Mouse (Mus musculus) kidney, embryonic 16.5 days (tissue): ENCODE results near the gene Mff. TPM values are rescaled to one million over a fixed set of nuclear protein-coding genes. Genes with fewer than 3 reads are reported as not detected.
A peak's percentile ranks its signal among the peaks of the same experiment; 100 is the strongest.

Source experiments
- ATAC-seq: fragments of 200-750 bp; cut with Nextera tagmentation; 2 replicates; pipeline ENCODE4 v1.8.0; 2017; ENCODE audit warnings: moderate TSS enrichment; ENCODE audit not compliant: low FRiP score, low TSS enrichment
- H3K27ac ChIP-seq: fragments of 300-500 bp; sonication (generic); 2 replicates; pipeline ENCODE4 v1.5.1; 2014; ENCODE audit warnings: low read length
- H3K27me3 ChIP-seq: fragments of 300-500 bp; sonication (generic); 2 replicates; pipeline ENCODE4 v1.6.1; 2014; ENCODE audit warnings: low read length, control low read depth, mixed read lengths; ENCODE audit not compliant: insufficient read depth
- H3K36me3 ChIP-seq: fragments of 300-500 bp; sonication (generic); 2 replicates; pipeline ENCODE4 v1.6.1; 2014; ENCODE audit warnings: low read length, control low read depth, mixed read lengths; ENCODE audit not compliant: insufficient read depth
- H3K4me1 ChIP-seq: fragments of 300-500 bp; sonication (generic); 2 replicates; pipeline ENCODE4 v1.6.1; 2014; ENCODE audit warnings: low read length, control low read depth, mixed read lengths; ENCODE audit not compliant: insufficient read depth
- H3K4me2 ChIP-seq: fragments of 300-500 bp; sonication (generic); replicated peaks from 2 replicates; pipeline ENCODE4 v1.6.1; 2014; ENCODE audit warnings: low read depth, low read length
- H3K4me3 ChIP-seq: fragments of 300-500 bp; sonication (generic); 2 replicates; pipeline ENCODE4 v1.5.1; 2014; ENCODE audit warnings: mild to moderate bottlenecking, low read length
- H3K9ac ChIP-seq: fragments of 300-500 bp; sonication (generic); replicated peaks from 2 replicates; pipeline ENCODE4 v1.6.1; 2014; ENCODE audit warnings: low read length
- H3K9me3 ChIP-seq: fragments of 300-500 bp; sonication (generic); 2 replicates; pipeline ENCODE4 v1.6.1; 2016; ENCODE audit warnings: low read length, control low read depth
- WGBS: fragments of 180-500 bp; shearing (Covaris S2); extraction: QIAGEN DNeasy Blood & Tissue Kit; methylation state at CpG from one replicate; pipeline ENCODE4 v1.1.7; 2014; 5-methylcytosine and 5-hydroxymethylcytosine counted together
- polyA plus RNA-seq: library from polyadenylated mRNA; unstranded; fragments of >200 nt; fragmentation: Nextera tagmentation; extraction: Ambion mirVana; gene quantifications from 2 replicates; pipeline ENCODE4 v1.2.1, GENCODE M21; 2015

Gene Mff
- 217 and 253 TPM in 2 replicates for polyA plus RNA-seq

DNA sequence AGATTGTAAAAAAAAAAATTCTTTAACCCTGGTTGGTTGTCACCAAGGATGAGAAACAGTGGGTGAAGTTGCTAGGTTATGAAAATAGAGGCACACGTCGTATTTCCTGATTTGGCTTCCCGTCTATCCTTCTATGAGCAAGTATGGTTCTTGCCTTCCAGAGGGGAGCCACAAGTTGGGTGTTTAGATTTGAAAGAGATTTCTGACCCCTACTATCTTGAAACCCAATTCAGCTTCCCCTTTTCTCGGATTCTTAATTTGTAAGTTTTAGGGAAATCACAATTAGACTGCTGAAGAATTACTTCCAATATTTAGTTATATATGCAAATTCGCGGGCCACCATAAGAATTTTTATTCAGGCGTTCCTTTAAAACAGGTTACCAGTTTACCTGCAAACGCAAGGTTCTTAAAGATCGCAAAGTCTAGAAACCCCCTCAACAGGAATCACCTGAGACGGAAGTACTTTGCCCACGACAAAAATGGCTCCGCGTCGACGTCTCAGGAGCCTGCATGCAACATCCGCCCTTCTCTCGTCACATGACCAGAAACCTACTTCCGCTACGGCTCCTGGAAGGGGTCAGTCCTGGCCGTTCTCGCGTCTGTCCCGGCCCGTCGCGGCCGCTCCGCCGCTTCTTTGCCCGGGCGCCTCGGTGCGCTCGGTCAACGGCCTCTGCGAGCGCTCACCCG lies at the start of gene Mff:
TSS of gene Mff (plus strand) at position 552 of the 687 bp plus-strand sequence.
- peak; percentile 99 for ATAC-seq
- peak within 1 kb of the TSS; percentile 94 for H3K9ac ChIP-seq
- peaks cover 1% of the 10 kb centered on the region for H3K36me3 ChIP-seq
- H3K27ac ChIP-seq = peak within 1 kb of the TSS; percentile 82; the same call in 1 of the 2 replicates
- 9% methylated on average over 38 of the region's 38 CpGs for WGBS
- H3K4me1 ChIP-seq = peaks cover 12% of the 10 kb centered on the region
- H3K9me3 ChIP-seq = no peaks in the 10 kb centered on the region
- peaks cover 3% of the 10 kb centered on the region; the same call in 1 of the 2 replicates for H3K27me3 ChIP-seq
- H3K4me2 ChIP-seq = peak within 1 kb of the TSS; percentile 92
- H3K4me3 ChIP-seq = peak within 1 kb of the TSS; percentile 79

- no peak overlapping the region for H3K4me2 ChIP-seq
These were observed 38.4 kb upstream of the Mff start for GRCm38 (mm10) chr1:82686328-82686727.

GRCm38 (mm10) chr1:82686866-82687265 lies 37.8 kb upstream of the Mff start:
- WGBS = 89% methylated on average over 2 of the region's 2 CpGs
- no peaks in the 10 kb centered on the region for H3K27me3 ChIP-seq
- H3K4me2 ChIP-seq = no peak overlapping the region
- no peaks in the 10 kb centered on the region for H3K9me3 ChIP-seq
- no peak overlapping the region for H3K9ac ChIP-seq
- no peak for ATAC-seq
- no peak overlapping the region for H3K4me3 ChIP-seq
- no peaks in the 10 kb centered on the region for H3K36me3 ChIP-seq
- H3K4me1 ChIP-seq = no peaks in the 10 kb centered on the region
- no peak overlapping the region for H3K27ac ChIP-seq

More at GRCm38 (mm10) chr1:82686328-82686727, 38.4 kb upstream of the Mff start:
- Histone ChIP-seq H3K27me3 (no peaks in the 10 kb centered on the region), H3K4me1 (no peaks in the 10 kb centered on the region), H3K36me3 (no peaks in the 10 kb centered on the region), H3K9ac (no peak overlapping the region), H3K27ac (no peak overlapping the region), H3K4me3 (no peak overlapping the region), H3K9me3 (no peaks in the 10 kb centered on the region)
- 75% methylated on average over 5 of the region's 5 CpGs for WGBS
- ATAC-seq = no peak

- H3K4me3 ChIP-seq = no peak overlapping the region
- H3K27me3 ChIP-seq = no peaks in the 10 kb centered on the region
- H3K4me1 ChIP-seq = no peaks in the 10 kb centered on the region
- no peaks in the 10 kb centered on the region for H3K9me3 ChIP-seq
- no peaks in the 10 kb centered on the region for H3K36me3 ChIP-seq
- no peak overlapping the region for H3K4me2 ChIP-seq
- no peak overlapping the region for H3K27ac ChIP-seq
- no peak overlapping the region for H3K9ac ChIP-seq
- 86% methylated on average over 6 of the region's 6 CpGs for WGBS
- ATAC-seq = no peak
These were observed 36.8 kb upstream of the Mff start for GRCm38 (mm10) chr1:82687931-82688330.

DNA sequence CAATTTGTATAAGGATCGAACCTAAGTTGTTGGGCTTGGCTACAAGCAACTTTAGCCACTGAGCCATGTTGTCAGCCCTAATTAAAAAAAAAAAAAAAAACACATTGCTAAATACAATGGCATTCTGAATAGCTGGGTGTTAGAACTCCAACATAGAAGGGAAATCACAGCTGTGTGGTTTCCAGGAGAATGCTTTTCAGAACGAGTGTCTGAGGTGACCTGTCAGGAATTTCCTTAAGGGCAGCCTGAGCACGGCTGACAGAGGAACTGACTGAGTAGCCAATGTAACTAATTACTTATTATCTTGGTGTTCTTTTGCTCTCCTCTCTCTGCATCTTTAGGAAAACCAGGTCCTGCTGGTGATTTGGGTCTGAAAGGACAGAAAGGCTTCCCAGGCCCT lies 28.8 kb upstream of the Mff start:
- Histone ChIP-seq H3K27me3 (no peaks in the 10 kb centered on the region), H3K27ac (no peak overlapping the region)
- WGBS = 42% methylated on average over 3 of the region's 3 CpGs

DNA sequence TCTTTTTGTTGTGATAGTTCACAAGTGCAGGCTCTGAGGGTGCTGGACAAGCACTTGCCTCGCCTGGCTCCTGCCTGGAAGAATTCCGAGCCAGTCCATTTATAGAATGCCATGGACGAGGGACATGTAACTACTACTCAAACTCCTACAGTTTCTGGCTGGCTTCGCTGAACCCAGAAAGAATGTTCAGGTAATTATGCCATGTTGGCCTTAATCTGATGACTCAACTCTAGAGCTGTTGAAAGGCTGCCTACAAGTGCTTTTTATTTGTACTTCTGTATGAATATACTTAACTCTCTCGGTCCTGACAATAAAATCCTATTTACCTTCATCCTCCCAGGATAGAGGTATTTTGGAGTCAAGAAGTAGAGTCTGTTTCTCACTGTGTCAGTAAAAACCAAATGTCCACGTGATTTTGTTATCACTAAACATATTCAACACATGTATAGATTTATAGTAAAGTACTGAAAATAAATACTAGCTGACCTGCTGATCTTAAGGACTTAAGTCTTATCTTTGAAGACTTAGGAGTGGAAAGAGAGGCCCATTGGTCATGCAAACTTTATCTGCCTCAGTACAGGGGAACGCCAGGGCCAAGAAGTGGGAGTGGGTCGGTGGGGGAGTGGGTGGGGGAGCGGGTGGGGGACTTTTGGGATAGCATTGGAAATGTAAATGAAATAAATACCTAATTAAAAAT lies 6.7 kb upstream of the Mff start:
- WGBS = 73% methylated on average over 9 of the region's 9 CpGs
- Histone ChIP-seq H3K4me1 (no peaks in the 10 kb centered on the region), H3K4me3 (no peak overlapping the region), H3K4me2 (no peak overlapping the region), H3K9ac (no peak overlapping the region), H3K9me3 (no peaks in the 10 kb centered on the region), H3K27me3 (peaks cover 6% of the 10 kb centered on the region), H3K36me3 (no peaks in the 10 kb centered on the region), H3K27ac (no peak overlapping the region)
- no peak for ATAC-seq

More for the DNA sequence above, 28.8 kb upstream of the Mff start:
- Histone ChIP-seq H3K36me3 (no peaks in the 10 kb centered on the region), H3K4me2 (no peak overlapping the region), H3K4me1 (no peaks in the 10 kb centered on the region), H3K4me3 (no peak overlapping the region), H3K9me3 (no peaks in the 10 kb centered on the region), H3K9ac (no peak overlapping the region)
- no peak for ATAC-seq

- ATAC-seq = peak; percentile 99
- Histone ChIP-seq H3K27ac (peak overlapping the region; percentile 82; the same call in 1 of the 2 replicates), H3K27me3 (peaks cover 3% of the 10 kb centered on the region; the same call in 1 of the 2 replicates), H3K4me2 (peak overlapping the region; percentile 92), H3K9ac (peak overlapping the region; percentile 94), H3K9me3 (no peaks in the 10 kb centered on the region), H3K4me1 (peaks cover 12% of the 10 kb centered on the region), H3K36me3 (peaks cover 6% of the 10 kb centered on the region), H3K4me3 (peak overlapping the region; percentile 79)
- whole genome bisulfite sequencing = 2% methylated on average over 37 of the region's 37 CpGs
These were observed 560 bp downstream of the Mff start for GRCm38 (mm10) chr1:82725026-82725874.

- peak overlapping the region; percentile 94 for H3K9ac ChIP-seq
- H3K4me3 ChIP-seq = peak overlapping the region; percentile 79
- peaks cover 12% of the 10 kb centered on the region for H3K4me1 ChIP-seq
- H3K9me3 ChIP-seq = no peaks in the 10 kb centered on the region
- no peak overlapping the region for H3K27ac ChIP-seq
- H3K36me3 ChIP-seq = peaks cover 11% of the 10 kb centered on the region
- ATAC-seq = no peak
- WGBS = 49% methylated on average over 4 of the region's 4 CpGs
- peaks cover 3% of the 10 kb centered on the region; the same call in 1 of the 2 replicates for H3K27me3 ChIP-seq
- peak overlapping the region; percentile 92 for H3K4me2 ChIP-seq
These were observed 1.1 kb downstream of the Mff start for GRCm38 (mm10) chr1:82725875-82726185.

DNA sequence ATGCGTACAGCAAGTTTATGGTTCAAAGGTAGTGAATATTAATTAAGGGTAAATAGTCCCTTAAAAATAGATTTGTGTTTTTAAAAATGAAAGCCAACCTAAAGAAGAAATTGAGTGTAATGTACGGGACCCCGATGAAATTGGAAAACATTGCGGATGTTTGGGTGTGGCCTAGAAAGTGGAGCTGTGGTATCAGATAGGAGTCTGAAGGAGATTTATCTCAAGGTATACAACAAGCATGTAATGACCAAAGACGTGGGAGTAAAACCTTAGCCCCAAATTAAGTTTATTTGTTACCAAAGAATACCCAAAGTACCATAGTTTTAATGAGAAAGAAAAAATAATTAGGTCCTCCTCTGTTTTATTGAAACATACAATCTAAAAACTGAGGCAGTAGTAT lies 1.8 kb downstream of the Mff start:
- Histone ChIP-seq H3K9me3 (no peaks in the 10 kb centered on the region), H3K9ac (no peak overlapping the region), H3K4me2 (no peak overlapping the region), H3K36me3 (peaks cover 14% of the 10 kb centered on the region), H3K27me3 (peaks cover 3% of the 10 kb centered on the region; the same call in 1 of the 2 replicates), H3K4me1 (peaks cover 12% of the 10 kb centered on the region), H3K4me3 (no peak overlapping the region), H3K27ac (no peak overlapping the region)
- ATAC-seq = no peak
- 89% methylated on average over 5 of the region's 5 CpGs for WGBS
